Mouse (Mus musculus) thymus, postnatal 10 days (tissue): ENCODE results near the gene Fam163a.

Source experiments
- DNase-seq, 2 experiments: peaks; one replicate each; pipeline ENCODE4 v3.0.0; 2021; ENCODE audit warnings: low spot score in 2 of 2

Gene Fam163a

DNA sequence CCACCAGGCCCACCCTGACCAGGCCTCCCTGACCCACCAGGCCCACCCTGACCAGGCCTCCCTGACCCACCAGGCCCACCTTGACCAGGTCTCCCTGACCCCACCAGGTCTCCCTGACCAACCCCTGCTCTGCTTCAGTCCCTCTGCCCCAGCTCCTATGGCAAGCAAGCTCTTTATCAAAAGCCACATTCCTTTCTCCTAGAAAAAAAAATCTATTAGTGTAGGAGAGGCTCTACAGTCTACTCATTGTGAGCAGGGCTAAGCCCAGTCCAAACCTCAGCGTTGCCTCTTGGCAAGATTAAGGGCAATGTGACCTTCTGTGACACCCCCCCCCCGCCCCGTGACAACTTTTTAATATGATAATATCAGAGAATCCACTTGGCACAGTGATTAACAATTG lies 120.2 kb downstream of the Fam163a start:
- no peak for DNase-seq

DNA sequence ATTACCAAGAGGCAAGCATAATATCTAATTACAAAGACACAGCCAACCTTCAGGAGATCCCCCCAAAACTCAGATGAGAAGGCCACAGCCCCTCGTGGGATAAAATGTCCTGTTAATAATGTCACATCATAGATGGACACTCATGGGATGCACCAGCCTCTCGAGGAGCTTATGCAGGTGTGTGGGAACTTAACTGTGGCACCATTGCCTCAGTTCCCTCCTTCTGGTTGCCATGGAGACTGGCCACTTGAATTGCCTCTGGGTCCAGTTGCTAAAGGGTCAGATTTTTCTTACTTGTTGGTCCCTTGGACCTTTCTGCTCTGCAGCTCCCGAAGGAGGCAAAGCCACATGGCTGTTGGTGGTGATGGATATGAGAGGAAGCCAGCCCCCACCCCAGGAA lies 127.2 kb downstream of the Fam163a start:
- DNase-seq, result no peak

DNA sequence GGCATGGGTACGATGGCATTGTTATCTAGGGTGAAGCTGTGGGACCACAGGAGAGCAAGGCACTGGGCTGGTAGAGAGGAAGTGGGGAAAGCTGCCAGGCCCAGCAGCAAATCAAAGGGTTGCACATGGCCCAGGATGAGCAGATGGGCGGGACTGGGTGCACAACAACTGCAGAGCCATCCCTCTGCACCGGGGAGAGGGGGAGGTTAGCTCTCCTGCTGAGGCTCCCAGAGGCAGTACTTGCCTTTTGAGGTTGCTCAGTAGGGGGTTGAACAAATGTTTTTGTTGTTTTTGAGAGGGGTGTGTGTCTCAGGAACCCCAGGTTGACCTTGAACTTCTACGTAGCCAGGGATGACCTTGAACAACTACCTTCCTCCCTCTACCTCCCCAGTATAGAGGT lies 128.4 kb downstream of the Fam163a start:
- DNase-seq, result peak; percentile 58

DNA sequence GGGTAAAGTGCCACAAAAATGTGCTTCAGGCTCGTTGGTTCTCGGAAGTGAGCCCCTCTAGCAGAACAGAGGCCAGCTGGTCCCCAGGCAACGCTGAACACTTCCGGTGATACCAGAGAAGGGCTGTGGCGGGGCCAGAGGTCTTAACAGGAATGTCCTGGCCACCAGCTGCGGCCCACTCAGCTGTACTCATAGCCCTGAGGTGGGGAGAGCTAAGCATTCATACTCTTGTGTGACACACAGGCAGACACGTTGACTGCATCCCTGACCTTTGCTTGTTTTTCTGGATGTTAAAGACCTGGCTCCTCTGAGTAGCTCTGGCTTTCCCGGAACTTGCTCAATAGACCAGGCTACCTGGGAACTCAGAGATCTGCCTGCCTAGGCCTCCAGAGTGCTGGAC lies 130.3 kb downstream of the Fam163a start:
- no peak for DNase-seq

DNA sequence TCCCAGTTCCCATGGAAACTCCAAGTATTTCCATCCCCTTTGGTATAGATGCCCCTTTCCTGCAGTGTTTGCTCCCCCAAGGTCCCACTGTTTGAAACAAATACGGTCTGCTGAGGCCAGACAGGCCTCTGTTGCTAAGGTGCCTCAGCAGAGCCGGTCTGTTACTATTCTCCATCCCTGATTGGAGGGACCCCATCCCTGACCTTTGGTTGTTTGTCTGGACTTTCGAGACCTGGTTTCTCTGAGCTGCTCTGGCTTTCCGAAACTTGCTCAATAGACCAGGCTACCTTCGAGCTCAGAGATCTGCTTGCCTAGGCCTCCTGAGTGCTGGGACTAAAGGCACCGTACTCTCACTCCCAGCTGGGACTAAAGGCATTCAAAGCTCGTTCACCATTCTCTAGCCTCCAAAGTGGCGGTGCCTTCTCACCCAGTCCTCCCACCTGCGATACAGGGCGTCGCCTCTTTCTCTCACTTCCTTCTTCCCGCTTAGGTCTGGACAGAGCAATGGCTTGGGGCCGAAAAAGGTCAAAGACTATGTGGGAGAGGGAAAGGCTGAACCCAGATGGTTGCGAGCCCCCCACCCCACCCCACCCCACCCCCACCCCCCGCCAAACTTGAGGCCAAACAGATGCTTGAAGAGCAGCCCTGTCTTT lies 131.5 kb downstream of the Fam163a start:
- no peak for DNase-seq

DNA sequence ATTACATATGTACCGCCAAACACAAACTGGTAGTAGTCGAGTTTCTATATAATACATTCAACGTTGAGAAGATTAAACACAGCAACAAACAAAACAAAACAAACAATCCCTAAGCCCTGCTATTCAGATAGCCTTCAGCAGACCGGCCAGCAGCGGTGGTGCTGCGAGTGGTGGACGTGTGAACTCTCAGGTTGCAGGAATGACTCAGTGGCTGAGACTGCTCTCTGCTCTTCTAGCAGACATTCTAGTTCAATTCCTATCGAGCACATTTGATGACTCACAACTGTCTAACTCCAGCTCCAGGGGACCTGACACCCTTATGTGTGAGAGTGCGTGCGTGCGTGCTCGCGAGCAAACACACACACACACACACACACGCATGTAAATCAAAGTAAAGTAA lies 134.7 kb downstream of the Fam163a start:
- DNase-seq, result no peak

DNA sequence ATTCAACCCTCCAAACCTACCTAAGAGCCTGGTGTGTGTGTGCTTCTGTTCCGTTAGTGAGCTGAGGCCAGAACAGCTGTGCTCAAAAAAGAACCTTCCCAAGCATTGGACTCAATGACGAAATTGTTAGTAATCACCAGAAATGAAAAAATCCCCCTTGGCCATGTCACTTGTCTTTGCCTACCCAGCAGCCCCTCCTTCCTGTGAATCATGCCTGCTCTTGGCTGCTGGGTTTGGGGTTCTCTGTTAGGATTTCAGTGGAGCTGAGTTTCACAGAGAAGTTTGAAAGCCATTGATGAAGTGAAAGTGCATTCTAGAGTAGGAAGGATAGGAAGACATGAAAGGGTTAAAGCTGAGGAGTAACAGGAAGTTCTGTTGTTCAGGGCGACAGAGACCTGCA lies 138.7 kb downstream of the Fam163a start:
- no peak for DNase-seq

DNA sequence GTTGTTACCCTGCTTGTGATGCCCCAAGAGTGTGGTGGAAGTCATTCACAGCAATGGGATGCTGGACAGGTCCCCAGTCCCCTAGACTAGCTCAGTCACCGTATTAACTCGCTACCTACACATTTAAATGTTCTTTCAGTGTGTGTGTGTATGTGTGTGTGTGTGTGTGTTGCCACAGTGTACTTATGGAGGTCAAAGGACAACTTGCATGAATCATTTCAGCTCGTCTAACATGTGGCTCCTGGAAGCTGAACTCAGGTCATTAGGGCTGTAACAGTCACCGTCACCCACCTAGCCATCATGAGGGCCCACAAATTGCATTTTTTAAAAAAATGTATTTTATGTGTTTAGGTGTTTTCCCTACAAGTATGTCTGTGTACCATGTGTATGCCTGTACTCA lies 142.6 kb downstream of the Fam163a start:
- DNase-seq, result no peak

DNA sequence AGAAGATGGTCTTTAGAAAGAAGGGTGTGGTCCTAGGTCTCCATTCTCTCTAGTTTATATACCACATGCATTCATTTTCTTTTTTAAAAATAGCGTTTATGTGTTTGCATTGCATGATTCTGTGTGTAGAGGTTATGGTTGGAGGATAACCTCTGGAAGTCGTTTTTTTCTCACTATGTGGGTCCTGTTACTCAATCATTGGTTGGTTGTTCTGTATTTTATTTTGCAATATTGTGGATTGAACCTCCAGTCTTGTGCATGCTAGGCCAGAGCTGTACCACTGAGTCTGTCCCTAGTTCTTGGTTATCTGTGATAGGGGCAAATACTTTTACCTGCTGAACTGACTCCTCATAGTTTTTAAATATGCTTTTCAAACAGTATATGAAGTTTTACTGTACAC lies 146.6 kb downstream of the Fam163a start:
- no peak for DNase-seq

DNA sequence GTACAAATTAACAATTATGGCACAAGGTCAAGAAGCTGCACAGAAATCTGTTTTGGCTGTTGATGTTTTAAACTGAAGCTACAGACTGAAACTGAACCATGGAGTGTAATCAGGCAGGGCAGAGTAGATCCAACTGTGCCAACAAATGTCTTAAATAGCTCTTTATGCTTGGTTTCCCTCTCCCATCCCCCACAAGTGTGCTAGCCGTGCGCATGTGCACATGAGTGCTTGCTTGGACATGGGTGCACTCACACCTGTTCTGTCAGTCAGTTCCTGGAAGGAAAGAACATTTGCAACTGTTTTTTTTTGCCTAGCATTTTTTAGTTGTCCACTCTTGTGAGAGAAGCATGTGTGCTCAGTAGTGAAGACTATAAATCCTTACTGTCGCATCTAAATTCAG lies 158.1 kb downstream of the Fam163a start:
- no peak for DNase-seq

DNA sequence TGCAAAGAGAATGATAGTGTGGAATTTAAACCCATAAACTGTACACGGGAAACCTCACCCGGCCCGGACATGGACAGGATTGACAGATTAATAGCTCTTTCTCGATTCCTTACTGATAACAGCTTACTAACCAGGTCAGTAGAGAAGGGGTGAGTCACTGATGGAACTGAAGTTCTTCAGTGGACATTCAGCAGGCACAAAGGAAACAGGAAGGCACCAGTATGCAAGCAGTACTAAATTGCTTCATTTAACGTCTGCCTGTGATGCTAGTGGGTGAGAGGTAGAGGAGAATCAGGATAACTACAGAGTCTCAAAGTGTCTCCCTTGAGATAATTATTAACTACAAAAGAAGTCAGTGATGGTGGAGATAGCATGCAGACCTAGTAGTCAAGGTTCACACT lies 160.6 kb downstream of the Fam163a start:
- DNase-seq, result no peak

DNA sequence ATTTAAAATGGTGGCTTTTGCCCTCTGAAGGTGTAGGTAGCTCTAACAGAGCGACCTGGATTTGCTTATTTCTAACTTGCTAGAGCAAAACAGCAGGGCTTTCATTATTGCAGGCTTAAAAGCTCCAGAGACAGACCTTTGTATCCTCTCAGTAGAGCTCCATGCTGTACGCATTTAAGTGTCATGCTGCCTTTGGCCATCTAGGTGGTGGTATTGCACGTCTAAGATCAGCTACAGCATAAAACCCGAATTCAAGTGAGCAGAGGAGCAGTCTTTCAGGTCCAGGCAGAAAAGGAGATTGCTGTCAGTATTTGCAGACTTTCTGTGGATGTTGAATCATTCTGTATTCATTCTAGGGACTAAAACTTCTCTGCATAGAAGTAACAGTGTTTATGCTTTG lies 161.8 kb downstream of the Fam163a start:
- DNase-seq, result peak; percentile 36 to 48

DNA sequence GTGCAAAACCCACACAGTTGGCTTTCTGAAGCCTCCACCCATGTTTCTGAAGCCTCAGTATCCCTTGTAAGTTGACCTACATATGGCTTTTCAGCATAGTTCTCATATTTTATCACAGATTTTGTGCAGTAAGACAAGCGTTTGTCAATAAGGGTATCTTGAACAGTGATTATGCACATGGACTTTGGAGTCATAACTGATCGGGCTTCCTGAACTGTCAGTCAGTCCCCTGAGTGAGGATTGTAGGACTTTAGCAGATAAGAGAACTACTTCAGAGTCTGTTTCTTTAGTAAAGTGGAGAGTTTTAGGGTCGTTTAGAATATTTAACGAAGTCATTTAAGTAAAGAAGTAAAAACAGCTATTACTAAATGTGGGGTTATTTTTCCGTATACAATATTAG lies 162.3 kb downstream of the Fam163a start:
- DNase-seq, result no peak

DNA sequence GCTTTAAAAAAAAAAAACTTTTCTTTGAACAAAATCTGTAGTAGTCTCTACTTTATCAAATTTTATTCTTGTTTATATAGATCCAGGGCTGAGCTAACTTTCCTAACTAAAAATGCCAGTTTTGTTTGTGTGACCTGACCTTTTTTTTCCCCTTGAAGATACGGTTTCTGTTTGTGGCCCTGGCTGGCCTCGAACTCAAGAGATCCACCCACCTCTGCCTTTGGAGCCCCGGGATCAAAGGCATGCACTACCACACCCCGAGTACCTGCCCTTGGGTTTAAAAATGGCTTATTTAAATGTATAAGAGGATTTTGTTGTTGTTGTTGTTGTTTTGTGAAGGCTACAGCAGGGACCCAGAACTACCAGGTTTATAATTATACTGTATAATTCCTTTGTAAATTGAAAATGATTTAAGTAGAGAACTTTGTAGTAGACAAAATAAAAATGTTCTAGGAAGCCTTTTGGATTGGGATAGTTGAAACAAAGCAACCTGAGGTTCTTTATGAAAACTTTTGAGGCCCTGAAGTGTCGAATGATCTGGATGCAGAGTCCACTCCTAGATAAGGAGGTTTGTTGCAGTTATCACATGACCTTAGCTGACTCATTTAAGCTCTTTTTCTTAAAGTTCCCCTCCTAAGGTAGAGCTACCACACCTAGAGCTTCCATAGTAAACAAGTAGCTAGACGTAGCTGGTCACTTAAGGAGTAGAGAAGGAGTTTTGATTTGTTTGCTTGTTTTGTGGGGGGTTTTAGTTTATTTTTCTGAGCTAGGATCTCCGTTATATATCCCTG lies 163.2 kb downstream of the Fam163a start:
- no peak for DNase-seq

DNA sequence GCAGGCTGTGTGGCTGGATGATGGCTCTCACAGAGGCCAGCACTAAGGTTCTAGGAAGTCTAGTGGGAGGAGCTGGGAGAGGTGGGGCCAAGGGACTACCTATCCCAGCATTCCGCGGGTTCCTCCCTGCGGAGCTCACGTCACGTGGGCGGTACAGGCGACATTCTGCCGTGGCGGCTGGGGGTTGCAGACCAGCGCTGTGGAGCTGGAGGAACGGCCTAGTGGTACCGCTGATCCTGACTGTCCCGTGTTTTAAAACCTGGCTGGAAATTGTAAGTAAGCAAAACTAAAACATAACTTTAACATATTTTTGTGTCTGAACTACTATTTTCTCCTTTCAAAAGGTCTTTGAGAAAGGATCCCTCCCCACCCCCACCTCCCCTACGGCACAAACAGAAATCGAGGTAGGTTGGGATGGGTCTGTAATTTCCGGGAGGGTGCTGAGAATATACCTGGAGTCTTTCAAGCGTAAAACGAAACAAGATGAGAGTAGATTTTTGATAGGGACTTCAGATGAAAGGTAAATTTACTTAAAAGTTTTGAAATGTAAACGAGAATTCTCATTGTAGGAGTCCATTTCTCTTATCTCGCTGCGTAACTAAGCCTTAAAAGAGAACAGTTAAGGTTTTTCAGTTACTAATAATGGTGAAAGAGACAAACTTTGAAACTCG lies 164.0 kb downstream of the Fam163a start:
- DNase-seq, result peak; percentile 86 to 87

DNA sequence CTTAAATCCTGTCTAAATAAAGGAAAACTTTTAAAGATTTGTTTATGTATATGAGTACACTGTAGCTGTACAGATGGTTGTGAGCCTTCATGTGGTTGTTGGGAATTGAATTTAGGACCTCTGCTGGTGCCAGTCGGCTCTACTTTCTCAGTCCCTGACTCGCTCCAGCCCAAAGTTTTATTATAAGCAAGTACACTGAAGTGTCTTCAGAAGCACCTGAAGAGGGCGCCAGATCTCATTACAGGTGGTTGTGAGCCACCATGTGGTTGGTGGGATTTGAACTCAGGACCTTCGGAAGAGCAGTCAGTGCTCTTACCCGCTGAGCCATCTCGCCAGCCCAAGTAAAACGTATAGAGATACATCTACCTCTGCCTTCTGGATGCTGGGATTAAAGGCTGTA lies 164.8 kb downstream of the Fam163a start:
- peak in 1 of 2 experiments; percentile 34 for DNase-seq

DNA sequence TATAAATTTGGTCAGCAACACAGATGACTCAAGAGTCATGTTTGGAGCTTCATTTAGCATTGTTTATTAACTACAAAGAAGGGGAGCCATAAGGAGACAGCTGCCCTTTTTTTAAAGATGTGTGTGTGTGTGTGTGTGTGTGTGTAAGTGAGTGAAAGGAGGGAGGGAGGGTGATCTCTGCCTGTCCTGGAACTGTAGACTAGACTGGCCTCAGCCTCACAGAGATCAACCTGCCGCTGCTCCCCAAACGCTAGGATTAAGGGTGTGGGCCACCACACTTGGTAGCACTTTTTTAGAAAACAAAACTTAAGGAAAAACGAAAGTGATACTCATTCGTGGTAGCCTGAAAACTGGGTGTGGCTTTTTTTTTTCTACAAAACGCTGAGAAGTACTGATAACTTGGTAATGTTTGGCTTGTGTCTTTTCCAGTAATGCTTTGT lies 167.7 kb downstream of the Fam163a start:
- peak; percentile 17 to 28 for DNase-seq

DNA sequence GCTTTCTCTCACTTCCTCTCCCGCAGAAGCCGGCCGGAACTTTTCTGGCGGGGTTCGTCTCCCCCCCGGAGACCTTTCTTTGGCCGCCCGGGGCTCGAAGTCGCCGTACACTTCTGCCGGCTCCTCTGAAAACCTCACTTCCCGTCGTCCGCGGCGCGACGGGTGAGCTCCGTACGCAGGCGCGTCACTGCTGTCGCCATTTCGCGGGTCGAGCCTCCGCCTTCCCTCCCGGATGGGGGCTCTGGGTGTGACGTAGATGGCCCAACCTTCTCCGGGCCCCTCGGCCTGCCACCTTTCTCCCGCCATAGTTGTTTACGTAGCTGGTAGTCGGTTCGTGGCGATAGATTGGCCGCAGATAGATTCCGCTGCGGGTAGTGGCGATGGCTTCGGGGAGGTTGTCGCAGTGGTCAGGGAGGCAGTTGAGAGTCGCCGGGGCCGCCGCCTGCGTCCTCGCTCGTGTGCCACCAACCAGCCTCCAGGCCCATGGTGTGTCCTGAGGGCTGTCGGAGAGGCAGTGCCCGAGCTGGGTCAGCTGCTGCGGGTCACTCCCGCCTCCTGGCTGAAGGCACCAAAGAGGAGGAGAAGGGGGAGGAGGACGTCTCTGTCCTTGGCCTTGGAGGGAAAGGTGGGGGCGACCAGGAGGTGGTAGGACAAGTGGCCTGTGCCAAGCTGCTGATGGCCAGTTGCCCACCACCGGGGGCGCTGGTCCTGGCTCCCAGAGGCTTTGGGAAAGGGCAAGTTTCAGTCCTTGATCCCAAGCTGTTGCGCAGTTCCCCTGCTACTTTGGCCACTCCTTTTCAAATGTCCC lies 168.7 kb downstream of the Fam163a start, which contains the start of gene Tor1aip1:
Gene Tor1aip1, minus strand, starts transcription at position 551 of the 808 bp plus-strand sequence.
- peak; percentile 96 to 99 for DNase-seq

DNA sequence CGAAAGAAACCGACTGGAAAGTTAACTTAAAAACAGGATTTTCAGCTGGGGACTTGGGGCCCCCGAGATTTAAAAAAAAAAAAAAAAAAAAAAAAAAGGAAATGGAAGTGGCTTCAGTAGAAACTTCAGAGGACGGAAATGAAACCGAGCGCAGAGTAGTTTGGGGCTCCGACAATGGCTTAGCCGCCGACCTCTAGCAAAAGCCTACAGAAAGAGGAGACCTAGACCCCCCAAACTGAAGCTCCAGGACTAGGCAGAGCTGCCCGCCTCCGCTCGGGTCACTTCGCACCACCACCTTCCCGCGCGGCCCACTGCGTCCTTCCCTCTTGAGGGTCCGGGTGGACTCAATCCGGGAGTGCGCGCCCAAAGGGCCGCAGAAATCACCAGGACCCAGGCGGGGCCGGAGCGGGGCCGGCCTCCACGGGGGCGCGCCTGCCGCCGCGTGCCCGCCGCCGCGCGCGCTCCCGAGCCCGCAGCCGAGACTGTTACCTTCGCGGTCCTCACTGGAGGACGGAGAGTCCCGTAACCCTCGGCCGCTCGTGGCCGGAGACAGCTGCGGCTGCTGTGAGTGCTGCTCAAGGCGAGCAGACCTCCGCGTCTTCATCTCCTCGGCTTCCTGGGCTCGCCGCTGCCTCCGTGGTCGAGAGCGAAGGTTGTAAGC lies 169.4 kb downstream of the Fam163a start, which contains the start of gene Tor1aip2:
Gene Tor1aip2, plus strand, starts transcription at position 135 of the 661 bp plus-strand sequence.
- DNase-seq, result peak; percentile 63 to 68

DNA sequence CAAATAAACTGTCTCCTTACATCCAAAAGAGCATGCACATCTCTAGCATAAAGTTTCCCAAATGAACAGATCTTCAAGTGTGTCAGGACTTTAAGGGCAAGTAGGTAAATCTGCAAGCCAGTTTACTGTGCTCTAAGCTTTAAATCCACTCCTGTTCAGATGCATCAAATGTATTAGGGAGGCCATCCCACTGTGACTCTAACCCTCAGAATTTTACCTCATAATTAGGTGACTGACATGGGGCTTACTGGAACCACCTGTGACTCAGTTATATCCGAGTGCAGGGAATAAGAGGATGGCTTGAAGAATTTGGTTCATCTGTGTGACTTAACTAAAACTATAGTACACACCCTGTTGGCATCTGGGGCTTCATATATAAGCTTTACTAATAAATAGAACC lies 170.2 kb downstream of the Fam163a start:
- no peak for DNase-seq

DNA sequence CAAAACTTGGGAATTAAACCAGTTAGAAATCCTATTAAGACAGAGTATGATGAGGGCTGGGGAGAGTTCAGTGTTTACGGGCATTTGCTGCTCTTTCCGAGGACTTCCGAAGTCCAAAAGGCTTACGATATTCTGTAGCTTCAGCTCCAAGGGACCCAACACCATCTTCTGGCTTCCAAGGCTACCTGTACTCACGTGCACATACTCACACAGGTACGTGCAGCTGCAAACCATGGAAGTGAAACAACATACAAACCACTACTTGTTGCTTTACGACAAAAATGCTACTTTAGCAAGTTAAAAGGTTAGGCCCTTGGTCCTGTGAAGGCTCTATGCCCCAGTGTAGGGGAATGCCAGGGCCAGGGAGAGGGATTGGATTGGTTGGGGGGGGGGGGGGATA lies 170.9 kb downstream of the Fam163a start:
- no peak for DNase-seq
